Mouse (Mus musculus) kidney, embryonic 14.5 days (tissue): ENCODE measurements around the gene Heatr4. TPM values are rescaled to one million over a fixed set of nuclear protein-coding genes. Genes with fewer than 3 reads are reported as not detected.
A peak's percentile ranks its signal among the peaks of the same experiment; 100 is the strongest.

Experiments used
- ATAC-seq: fragments of 200-750 bp; cut with Nextera tagmentation; 2 replicates; pipeline ENCODE4 v1.8.0; 2017; ENCODE audit warnings: moderate number of reproducible peaks, mild to moderate bottlenecking, moderate TSS enrichment, moderate library complexity; ENCODE audit not compliant: low FRiP score, low TSS enrichment
- H3K27ac ChIP-seq: fragments of 300-500 bp; sonication (generic); 2 replicates; pipeline ENCODE4 v1.5.1; 2014; ENCODE audit warnings: low read depth, mild to moderate bottlenecking, low read length, moderate library complexity, mixed read lengths
- H3K27me3 ChIP-seq: fragments of 300-500 bp; sonication (generic); 2 replicates; pipeline ENCODE4 v1.6.1; 2014; ENCODE audit warnings: mild to moderate bottlenecking, low read length; ENCODE audit not compliant: control insufficient read depth, insufficient read depth
- H3K36me3 ChIP-seq: fragments of 300-500 bp; sonication (generic); 2 replicates; pipeline ENCODE4 v1.6.1; 2014; ENCODE audit warnings: low read length, mixed read lengths; ENCODE audit not compliant: control insufficient read depth, insufficient read depth
- H3K4me1 ChIP-seq: fragments of 300-500 bp; sonication (generic); 2 replicates; pipeline ENCODE4 v1.6.1; 2014; ENCODE audit warnings: low read length, mixed read lengths; ENCODE audit not compliant: control insufficient read depth, insufficient read depth
- H3K4me2 ChIP-seq: fragments of 300-500 bp; sonication (generic); replicated peaks from 2 replicates; pipeline ENCODE4 v1.6.1; 2014; ENCODE audit warnings: low read depth, mild to moderate bottlenecking, low read length
- H3K4me3 ChIP-seq: fragments of 300-500 bp; sonication (generic); 2 replicates; pipeline ENCODE4 v1.5.1; 2014; ENCODE audit warnings: mild to moderate bottlenecking, low read length
- H3K9ac ChIP-seq: fragments of 300-500 bp; sonication (generic); 2 replicates; pipeline ENCODE4 v1.6.1; 2014; ENCODE audit warnings: low read depth, mild to moderate bottlenecking, low read length, moderate library complexity
- H3K9me3 ChIP-seq: fragments of 300-500 bp; sonication (generic); 2 replicates; pipeline ENCODE4 v1.6.1; 2016; ENCODE audit warnings: low read length; ENCODE audit not compliant: control insufficient read depth
- WGBS: fragments of 180-500 bp; shearing (Covaris S2); extraction: QIAGEN DNeasy Blood & Tissue Kit; methylation state at CpG from one replicate; pipeline ENCODE4 v1.1.7; 2014; 5-methylcytosine and 5-hydroxymethylcytosine counted together
- polyA plus RNA-seq: library from polyadenylated mRNA; unstranded; fragments of >200 nt; fragmentation: Nextera tagmentation; extraction: Ambion mirVana; gene quantifications from 2 replicates; pipeline ENCODE4 v1.2.1, GENCODE M21; 2014

Gene Heatr4
- polyA plus RNA-seq, 1 experiment from 2014 or later = not detected

DNA sequence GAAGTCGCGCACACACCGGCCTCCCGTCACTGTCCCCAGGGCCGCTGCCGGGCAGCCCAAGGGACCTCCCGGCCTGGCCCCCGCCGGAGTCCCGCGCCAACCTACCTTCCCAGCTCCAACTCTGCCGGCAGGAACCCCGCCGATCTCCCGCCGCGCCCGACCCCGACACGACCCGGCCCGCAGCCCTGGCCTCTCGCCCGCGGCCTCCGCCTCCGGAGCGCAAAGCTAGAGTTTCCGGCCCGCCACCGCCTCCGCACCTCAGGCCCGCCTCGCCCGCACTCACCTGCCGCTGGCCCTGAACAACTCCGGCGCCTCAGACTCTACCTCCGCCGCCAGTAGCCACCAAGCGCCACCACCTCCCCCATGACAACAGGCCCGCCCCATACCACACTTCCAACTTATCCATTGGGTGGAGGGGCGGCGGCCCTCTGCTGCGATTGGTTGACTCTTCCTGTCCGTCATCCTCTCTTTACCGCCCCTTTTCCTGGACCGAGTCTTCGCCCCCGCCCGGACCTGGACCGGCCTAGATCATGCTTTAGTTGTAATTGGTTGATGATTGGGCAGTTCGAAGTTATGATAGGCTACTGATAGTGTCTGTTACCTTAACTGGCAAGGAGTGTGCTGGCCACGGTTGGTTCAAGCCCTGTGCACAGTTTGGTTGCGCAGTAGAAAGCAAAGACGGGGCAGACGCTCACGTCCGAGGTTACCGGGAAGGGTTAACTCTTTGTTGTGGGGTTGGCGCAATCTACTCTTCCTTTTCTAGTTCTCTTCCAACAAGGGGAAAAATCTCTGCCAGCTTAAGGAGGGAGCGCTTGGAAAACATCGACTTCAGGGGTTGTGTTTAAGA lies 62.9 kb downstream of the Heatr4 start, which contains the start of gene Numb:
TSS of gene Numb (minus strand) at position 400 of the 847 bp plus-strand sequence.
- Histone ChIP-seq H3K9me3 (no peaks in the 10 kb centered on the region), H3K27ac (peak within 1 kb of the TSS; percentile 80), H3K36me3 (no peaks in the 10 kb centered on the region; the same call in 1 of the 2 replicates), H3K4me2 (peak within 1 kb of the TSS; percentile 67), H3K4me1 (peaks cover 19% of the 10 kb centered on the region; the same call in 1 of the 2 replicates), H3K4me3 (peak within 1 kb of the TSS; percentile 97), H3K9ac (peak within 1 kb of the TSS; percentile 90), H3K27me3 (no peaks in the 10 kb centered on the region)
- peak; percentile 100 for ATAC-seq
- under 1% methylated on average over 62 of the region's 63 CpGs for WGBS

DNA sequence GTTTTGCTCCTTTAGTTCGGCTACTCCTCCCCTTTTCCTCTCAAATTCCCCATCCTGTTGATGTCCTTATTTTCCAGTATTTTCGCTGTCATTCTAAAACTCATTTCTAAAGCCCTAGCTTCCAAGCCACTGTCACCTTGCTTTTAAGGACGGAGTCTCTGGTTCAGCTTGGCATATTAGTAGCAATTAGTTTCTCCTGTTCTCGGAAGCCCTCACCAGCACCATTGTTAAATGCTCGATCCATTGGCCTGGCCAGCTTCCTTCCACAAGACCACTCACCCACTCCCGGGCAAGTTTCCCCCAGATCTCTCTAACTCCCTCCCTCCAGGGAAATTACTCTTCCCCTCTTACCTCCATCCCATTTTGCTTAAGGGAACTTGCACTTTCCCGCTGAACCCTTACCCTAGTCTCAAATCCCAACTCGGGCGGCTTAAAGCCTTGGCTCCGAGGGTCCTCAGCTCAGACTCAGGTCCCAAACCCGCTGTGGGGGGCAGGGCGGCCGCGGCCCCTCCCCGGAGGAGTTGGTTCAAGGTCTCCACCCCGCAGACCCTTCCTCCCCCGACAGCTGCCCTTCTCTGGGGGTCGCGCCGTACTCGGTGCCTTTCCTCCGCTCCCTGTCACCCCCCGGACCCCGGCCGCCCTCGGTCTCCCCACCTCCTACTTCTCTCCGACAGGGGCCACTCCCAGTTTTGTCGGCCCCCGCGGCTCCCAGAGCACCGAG lies 63.8 kb downstream of the Heatr4 start:
- peak overlapping the region; percentile 67 for H3K4me2 ChIP-seq
- no peak for ATAC-seq
- H3K9ac ChIP-seq = peak overlapping the region; percentile 90
- peak overlapping the region; percentile 68 for H3K27ac ChIP-seq
- H3K9me3 ChIP-seq = no peaks in the 10 kb centered on the region
- peaks cover 19% of the 10 kb centered on the region; the same call in 1 of the 2 replicates for H3K4me1 ChIP-seq
- under 1% methylated on average over 31 of the region's 31 CpGs for WGBS
- no peaks in the 10 kb centered on the region; the same call in 1 of the 2 replicates for H3K36me3 ChIP-seq
- H3K27me3 ChIP-seq = no peaks in the 10 kb centered on the region
- H3K4me3 ChIP-seq = peak overlapping the region; percentile 97

DNA sequence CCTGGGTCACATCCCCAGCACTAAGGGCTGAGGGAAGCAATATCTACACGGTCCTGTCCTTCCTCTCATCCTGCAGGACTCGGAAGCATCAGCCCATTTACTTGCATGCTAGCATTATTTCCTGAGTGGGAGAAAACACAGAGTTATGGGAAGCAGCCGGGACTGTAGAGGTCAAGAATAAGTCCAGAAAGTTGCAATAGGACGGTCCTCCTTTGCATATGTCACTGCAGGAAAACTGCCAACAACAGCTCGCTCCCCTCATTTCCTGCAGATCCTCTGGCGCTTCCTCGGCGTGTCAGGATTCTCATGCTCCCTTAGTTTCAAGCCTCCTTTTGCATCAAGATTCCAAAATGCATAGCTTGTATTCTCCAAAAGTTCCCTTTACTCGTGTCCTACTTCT lies 67.8 kb downstream of the Heatr4 start:
- H3K9me3 ChIP-seq = no peaks in the 10 kb centered on the region
- no peak for ATAC-seq
- H3K4me3 ChIP-seq = no peak overlapping the region
- H3K36me3 ChIP-seq = peaks cover 3% of the 10 kb centered on the region; the same call in 1 of the 2 replicates
- H3K9ac ChIP-seq = no peak overlapping the region
- no peak overlapping the region for H3K4me2 ChIP-seq
- H3K27me3 ChIP-seq = no peaks in the 10 kb centered on the region
- H3K4me1 ChIP-seq = 0 out of 2 replicates have a peak, but pooled peaks cover 5% of the 10 kb centered on the region
- 67% methylated on average over 9 of the region's 9 CpGs for WGBS
- H3K27ac ChIP-seq = no peak overlapping the region

DNA sequence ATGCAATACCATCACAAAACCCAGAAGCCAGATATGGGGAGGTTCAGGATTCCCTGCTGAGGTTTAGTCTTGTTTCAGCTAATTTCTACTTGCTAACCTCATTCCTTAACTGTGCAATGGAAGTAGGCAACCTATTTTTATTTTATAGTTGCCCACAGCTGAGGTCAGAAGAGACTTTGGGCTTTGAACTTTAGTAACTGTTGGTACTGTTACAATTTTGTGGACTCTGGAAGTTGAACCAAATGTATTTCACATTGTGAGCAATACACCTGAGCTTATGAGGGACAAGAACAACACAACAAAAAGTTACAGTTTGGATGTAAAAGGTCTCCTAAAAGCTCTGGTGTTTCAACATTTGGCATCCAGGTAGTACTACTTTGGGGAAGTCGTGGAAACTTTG lies 69.9 kb downstream of the Heatr4 start:
- no peaks in the 10 kb centered on the region for H3K4me1 ChIP-seq
- no peaks in the 10 kb centered on the region for H3K9me3 ChIP-seq
- H3K36me3 ChIP-seq = peaks cover 3% of the 10 kb centered on the region; the same call in 1 of the 2 replicates
- 88% methylated on average over 1 of the region's 1 CpGs for WGBS
- no peak for ATAC-seq
- no peak overlapping the region for H3K4me3 ChIP-seq
- no peaks in the 10 kb centered on the region for H3K27me3 ChIP-seq
- H3K4me2 ChIP-seq = no peak overlapping the region
- no peak overlapping the region for H3K9ac ChIP-seq
- no peak overlapping the region for H3K27ac ChIP-seq

DNA sequence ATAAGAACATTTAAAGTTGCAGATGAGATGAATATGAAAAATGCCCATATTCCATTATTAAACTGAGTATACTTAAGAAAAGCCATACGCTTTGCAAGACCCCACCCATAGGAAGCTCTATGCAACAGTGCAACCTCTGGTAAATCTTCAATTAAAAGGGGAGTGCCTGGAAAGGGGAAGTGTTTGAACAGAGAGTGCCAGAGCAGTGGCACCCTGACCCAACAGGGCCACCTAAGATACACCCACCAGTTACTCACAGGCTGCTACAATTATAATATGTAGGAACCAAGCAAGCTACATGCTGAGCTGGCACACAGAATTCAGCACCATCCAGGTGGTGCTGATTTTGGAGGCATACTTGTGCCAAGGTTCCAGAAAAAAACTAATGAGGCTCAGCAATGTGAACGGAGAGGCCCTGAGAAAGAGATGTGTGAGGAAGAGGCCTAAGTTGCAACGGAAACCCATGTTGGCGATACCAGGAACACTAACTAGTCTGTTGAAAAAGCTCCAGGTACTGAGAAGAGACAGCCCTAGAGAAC lies 70.4 kb downstream of the Heatr4 start:
- peaks cover 3% of the 10 kb centered on the region; the same call in 1 of the 2 replicates for H3K36me3 ChIP-seq
- H3K4me2 ChIP-seq = no peak overlapping the region
- no peaks in the 10 kb centered on the region for H3K9me3 ChIP-seq
- ATAC-seq = no peak
- 90% methylated on average over 4 of the region's 4 CpGs for WGBS
- H3K4me1 ChIP-seq = no peaks in the 10 kb centered on the region
- H3K27me3 ChIP-seq = no peaks in the 10 kb centered on the region
- H3K27ac ChIP-seq = no peak overlapping the region
- H3K9ac ChIP-seq = no peak overlapping the region
- no peak overlapping the region for H3K4me3 ChIP-seq

DNA sequence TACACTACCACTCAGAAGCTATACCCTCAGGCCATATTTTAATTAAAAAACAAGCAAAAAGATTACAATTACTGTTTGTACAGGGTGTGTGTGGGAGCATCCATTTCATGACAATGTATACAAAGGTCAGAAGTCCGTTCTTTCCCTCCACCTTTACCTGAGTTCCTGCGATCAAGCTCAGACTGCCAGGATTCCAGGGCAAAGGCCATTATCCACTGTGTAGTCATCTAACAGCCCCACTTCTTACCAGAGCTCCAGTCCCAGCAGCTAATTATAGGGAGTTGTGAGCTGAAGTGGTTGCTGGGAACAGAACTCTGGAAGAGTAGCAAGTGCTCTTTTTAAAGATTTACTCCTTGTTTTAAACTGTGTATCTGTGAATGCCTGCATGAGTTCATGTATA lies 74.2 kb downstream of the Heatr4 start:
- no peak overlapping the region for H3K4me2 ChIP-seq
- WGBS = 82% methylated on average over 2 of the region's 2 CpGs
- no peak overlapping the region for H3K27ac ChIP-seq
- no peak overlapping the region for H3K9ac ChIP-seq
- no peak for ATAC-seq
- no peaks in the 10 kb centered on the region for H3K4me1 ChIP-seq
- no peak overlapping the region for H3K4me3 ChIP-seq
- no peaks in the 10 kb centered on the region for H3K27me3 ChIP-seq
- H3K9me3 ChIP-seq = no peaks in the 10 kb centered on the region
- H3K36me3 ChIP-seq = peaks cover 3% of the 10 kb centered on the region; the same call in 1 of the 2 replicates

Other genes with a start within 250 kb of the Heatr4 start
- gene Papln, start 221.2 kb downstream of the Heatr4 start, polyA plus RNA-seq = 0.31 and 0.53 TPM in 2 replicates
- 26.4 and 34.1 TPM in 2 replicates for gene Numb, start 62.9 kb downstream of the Heatr4 start, polyA plus RNA-seq
- 14.1 and 16.2 TPM in 2 replicates for gene Riox1, start 34.2 kb downstream of the Heatr4 start, polyA plus RNA-seq
- 32.7 and 37.5 TPM in 2 replicates for gene Acot2, start 3.0 kb upstream of the Heatr4 start, polyA plus RNA-seq
- 48.9 and 55.2 TPM in 2 replicates for gene Acot1, start 24.6 kb upstream of the Heatr4 start, polyA plus RNA-seq
- 1.3 and 3.4 TPM in 2 replicates for gene Acot4, start 53.5 kb upstream of the Heatr4 start, polyA plus RNA-seq
- not detected in 2 replicates for gene Gm49366, start 54.1 kb upstream of the Heatr4 start, polyA plus RNA-seq
- 0.55 and 0.79 TPM in 2 replicates for gene Acot3, start 67.3 kb upstream of the Heatr4 start, polyA plus RNA-seq
- gene Acot5, start 84.5 kb upstream of the Heatr4 start, polyA plus RNA-seq = not detected in 2 replicates
- 1.7 and 2.0 TPM in 2 replicates for gene Acot6, start 115.8 kb upstream of the Heatr4 start, polyA plus RNA-seq
- gene Dnal1, start 129.5 kb upstream of the Heatr4 start, polyA plus RNA-seq = 5.1 and 5.5 TPM in 2 replicates
- gene Pnma1, start 163.6 kb upstream of the Heatr4 start, polyA plus RNA-seq = 0.24 and 0.51 TPM in 2 replicates
- gene Elmsan1, start 234.0 kb upstream of the Heatr4 start, polyA plus RNA-seq = 5.8 and 9.3 TPM in 2 replicates